Mouse (Mus musculus): ENCODE results near the gene Dnah17. TPM values are rescaled to one million over a fixed set of nuclear protein-coding genes. Genes with fewer than 3 reads are reported as not detected.

The Dnah17 gene
- polyA plus RNA-seq, 1 experiment from 2014 or later, result 0.27 TPM

Small RNAs within 50 kb of the gene (microRNA-seq; reads per million reads assigned to microRNA genes)
- gene Mir6933, result not detected

Other genes with a start within 250 kb of the Dnah17 start
- 10.4 and 11.8 TPM in 2 replicates for gene Socs3, start 160.6 kb downstream of the Dnah17 start, polyA plus RNA-seq (2016; fragmentation: Nextera tagmentation; extraction: Ambion mirVana)
- 41.8 and 46.7 TPM in 2 replicates for gene Pgs1, start 144.3 kb downstream of the Dnah17 start, polyA plus RNA-seq (2016; fragmentation: Nextera tagmentation; extraction: Ambion mirVana)
- gene Cyth1, start 118.0 kb upstream of the Dnah17 start, polyA plus RNA-seq (2016; fragmentation: Nextera tagmentation; extraction: Ambion mirVana), result 29.0 and 33.5 TPM in 2 replicates
- gene Usp36, start 159.6 kb upstream of the Dnah17 start, polyA plus RNA-seq (2016; fragmentation: Nextera tagmentation; extraction: Ambion mirVana), result 17.1 and 19.9 TPM in 2 replicates
- gene Cep295nl, start 211.9 kb upstream of the Dnah17 start, polyA plus RNA-seq (2016; fragmentation: Nextera tagmentation; extraction: Ambion mirVana), result 0.43 and 0.48 TPM in 2 replicates
- 66.2 and 68.3 TPM in 2 replicates for gene Timp2, start 225.1 kb upstream of the Dnah17 start, polyA plus RNA-seq (2016; fragmentation: Nextera tagmentation; extraction: Ambion mirVana)

Measured in hindbrain, embryonic 12.5 days (tissue).